Mouse (Mus musculus) left cerebral cortex, postnatal 10 days (tissue): ENCODE measurements around the gene Ankfy1. TPM values are rescaled to one million over a fixed set of nuclear protein-coding genes. Genes with fewer than 3 reads are reported as not detected.
A peak's percentile ranks its signal among the peaks of the same experiment; 100 is the strongest.

Experiments used
- DNase-seq, 2 experiments: peaks; one replicate each; pipeline ENCODE4 v3.0.0; 2021 to 2022; ENCODE audit warnings: low spot score in 2 of 2, mixed read lengths in 1 of 2; ENCODE audit errors: extremely low spot score in 1 of 2
- intact Hi-C: fragments of 180-260 bp; cut with DNase I; formaldehyde crosslinking; loops from one replicate; pipeline ENCODE4 v1.15.1; 2025
- total RNA-seq, 2 experiments: library from RNA; stranded (reverse); gene quantifications; 2 replicates each; pipeline ENCODE4 v1.2.3; 2021

Gene Ankfy1
- 10 to 100 TPM; 39.7 to 44.2 TPM for total RNA-seq

DNA sequence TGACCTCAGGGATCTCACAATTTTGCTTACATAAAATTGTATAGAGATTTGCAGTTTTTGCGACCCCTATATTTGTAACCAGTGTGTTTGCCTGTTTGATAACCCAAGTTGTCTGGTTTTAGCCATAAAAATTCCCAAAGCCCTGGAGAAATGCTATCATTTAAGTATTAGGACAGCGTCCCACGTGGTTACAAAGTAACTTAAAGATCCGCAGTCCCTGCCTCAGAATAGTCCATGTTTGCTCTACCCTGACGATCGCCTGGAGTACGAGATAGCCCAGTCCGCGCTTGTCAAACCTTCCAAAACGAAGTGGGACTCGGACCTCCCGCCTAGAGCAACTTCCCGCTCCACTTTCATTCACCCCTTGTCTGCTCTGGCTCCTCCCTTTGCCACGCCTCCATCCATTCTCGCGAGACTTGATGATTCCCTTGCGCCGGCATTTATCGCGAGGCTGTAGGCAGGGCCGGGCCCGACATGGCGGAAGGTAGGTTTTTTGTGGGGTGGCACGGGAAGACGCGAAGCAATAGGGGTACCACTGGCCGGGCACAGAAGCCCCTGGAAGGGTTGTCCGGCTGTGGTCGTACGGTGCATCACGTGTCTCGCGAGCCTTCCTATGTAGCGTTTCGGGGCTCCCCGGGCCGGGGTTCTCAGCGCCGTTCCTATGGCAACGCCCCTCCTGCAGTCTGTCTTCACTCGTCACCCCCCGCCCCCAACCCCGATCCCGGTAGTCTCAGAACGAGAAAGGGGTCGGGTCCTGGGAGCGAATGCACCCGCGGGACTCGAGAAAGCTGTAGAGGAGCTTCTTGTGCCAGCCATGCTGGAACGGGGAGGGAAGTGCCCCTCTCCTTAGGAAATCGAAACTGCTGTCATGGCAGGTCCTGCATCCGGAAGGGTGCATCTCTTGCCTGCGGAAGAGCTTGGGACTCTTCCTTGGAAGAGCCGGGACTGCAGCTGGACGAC lies at the start of gene Ankfy1:
TSS of gene Ankfy1 (plus strand) at position 456 of the 960 bp plus-strand sequence.
- intact Hi-C loops = no loop called here

DNA sequence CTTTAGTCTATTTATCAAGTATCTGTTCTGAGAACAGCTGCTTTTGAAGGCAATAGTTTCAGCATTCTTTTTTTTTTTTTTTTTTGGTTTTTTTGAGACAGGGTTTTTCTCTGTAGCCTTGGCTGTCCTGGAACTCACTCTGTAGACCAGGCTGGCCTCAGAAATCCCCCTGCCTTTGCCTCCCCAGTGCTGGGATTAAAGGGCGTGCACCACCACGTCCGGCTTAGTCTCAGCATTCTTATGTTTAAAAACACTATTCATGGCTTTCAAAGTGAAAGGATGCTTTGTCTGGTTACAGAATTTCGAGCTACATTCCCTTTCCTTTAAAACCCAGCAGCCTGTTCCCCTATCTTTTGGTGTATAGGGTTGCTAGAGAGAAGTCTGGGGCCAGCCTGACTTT lies 47.1 kb upstream of the Ankfy1 start:
- intact Hi-C loops = no loop called here
- DNase-seq = no peak

More for the DNA sequence above, at the start of gene Ankfy1:
- peak; percentile 93 to 97 for DNase-seq

DNA sequence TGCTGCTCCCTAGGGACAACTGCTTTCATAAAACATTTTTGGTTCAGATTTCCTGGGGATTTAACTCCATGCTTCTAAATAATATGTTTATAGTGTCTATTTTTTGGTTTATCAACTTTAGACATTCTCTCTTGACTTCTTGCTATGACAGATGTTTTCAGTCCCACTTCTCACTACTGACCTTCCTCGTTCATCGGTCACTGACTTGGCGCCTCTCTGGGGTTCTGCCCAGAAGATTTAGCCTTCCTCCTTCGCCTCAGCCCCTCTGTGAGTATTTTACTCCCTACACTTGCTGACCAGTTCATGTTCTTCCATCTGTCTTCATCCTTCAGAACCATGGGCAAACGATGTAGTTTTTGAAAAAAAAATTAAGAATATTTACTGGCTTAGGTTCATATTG lies 44.4 kb upstream of the Ankfy1 start:
- intact Hi-C loops = no loop called here
- no peak for DNase-seq

DNA sequence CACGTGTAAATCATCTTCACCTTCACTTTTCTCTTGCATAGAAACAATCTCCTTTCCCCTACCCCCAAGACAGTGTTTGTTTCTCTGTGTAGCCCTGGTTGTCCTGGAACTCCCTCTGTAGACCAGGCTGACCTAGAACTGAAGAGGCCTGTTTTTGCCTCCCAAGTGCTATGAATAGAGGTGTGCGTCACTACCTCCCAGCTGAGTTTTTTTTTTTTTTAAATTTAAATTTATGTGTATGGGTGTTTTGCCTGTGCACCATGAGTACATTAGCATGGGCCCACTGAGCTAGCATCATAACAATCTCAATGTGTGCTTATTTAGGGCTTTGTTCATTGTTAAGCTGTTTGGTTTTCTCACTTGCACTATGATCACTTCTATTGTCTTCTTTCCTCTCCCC lies 39.5 kb upstream of the Ankfy1 start:
- intact Hi-C loops = no loop called here
- DNase-seq = no peak

DNA sequence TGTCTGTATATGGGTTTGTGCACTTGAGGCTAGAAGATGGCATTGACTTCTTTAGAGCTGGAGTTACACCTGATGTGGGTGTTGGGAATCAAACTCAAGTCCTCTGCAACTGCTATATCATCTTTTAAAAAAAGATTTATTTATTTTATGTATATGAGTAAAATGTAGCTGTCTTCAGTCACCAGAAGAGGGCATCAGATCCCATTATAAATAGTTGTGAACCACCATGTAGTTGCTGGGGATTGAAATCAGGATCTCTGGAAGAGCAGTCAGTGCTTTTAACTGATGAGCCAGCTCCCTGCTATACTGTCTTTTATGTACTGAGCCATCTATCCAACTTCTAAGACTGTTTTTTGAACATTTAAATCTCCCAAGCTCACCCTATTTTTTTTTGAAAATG lies 29.9 kb upstream of the Ankfy1 start:
- DNase-seq = no peak
- intact Hi-C loops = no loop called here

DNA sequence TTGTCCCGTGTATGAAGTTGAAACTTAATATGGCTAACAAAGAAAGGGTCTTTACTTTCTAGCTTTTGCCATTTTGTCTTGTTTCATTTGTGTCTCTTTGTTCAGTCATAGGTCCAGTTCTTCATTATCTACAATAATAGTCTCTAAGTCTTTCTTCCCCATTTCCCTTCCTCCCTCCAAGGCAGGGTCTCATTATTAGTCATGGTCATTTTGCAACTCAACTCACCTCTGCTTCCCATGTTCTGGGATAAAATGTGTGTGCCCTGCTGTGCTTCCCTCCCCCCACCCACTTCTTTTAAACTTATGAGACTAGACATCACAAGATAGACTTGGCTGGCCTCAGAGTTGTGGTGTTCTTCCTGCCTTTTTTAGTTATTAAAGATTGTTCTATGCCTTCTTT lies 29.4 kb upstream of the Ankfy1 start:
- no peak for DNase-seq
- intact Hi-C loops = no loop called here

DNA sequence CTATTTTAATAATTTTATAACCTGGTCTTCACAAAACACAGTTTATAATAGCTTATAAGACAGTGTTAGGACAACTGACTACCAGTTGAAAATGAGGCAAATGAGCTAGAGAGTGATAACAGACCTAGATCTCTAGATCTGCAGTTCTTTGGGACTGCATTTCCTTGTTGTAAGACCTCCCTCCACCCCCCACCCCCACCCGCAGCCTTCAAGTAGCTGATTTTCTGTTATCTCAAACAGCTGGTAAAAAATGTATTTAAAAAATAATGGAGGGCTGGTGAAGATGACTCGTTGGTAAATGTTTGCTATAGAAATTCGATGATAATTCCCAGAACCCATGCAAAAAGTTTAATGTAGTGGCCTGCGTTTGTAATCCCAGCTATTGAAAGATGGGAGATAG lies 25.2 kb upstream of the Ankfy1 start:
- DNase-seq = no peak
- intact Hi-C loops = no loop called here

DNA sequence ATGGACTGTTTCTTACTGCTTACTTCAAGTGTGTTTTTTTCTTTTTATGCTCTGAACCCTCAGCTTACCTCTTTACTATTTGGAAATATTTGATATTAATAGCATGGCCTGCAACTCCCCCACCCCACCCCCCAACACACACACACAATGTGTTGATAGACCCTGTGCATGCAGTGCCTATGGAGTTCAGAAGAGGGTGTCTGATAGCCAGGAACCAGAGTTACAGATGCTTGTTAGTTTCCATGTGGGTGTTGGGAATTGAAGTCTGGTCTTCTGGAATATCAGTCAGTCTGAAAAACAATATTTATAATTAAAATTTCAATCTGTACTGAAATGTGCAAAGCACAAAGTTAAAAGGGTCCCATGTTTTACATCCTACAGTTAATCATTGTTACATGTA lies 19.2 kb upstream of the Ankfy1 start:
- no peak for DNase-seq

DNA sequence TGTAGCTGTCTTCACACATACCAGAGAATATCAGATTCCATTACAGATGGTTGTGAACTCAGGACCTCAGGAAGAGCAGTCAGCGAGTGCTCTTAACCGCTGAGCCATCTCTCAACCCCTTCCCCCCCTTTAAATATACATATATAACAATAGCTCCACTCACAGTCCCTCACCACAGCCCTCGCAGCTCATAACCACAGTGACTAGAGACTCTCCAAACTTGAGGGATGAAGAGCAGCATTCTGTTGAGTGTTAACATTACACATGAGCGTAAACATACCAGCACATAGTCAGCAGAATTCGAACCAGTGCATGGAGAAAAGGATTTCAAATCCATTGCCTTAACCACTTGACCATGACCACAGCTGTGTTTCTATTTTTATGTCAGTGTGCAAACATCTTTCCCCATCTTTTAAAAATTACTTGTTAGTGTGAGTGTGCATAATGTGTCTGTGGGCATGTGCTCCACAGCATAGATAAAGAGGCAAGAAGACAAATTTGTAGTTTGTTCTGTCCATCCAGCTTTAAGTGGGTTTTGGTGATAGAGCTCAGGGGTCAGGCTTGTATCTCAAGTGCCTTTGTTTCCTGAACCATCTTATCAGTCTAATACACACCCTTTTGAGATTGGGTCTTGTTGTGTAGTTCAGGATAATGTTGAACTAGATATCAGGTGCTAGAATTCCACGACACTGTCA lies 18.4 kb upstream of the Ankfy1 start:
- intact Hi-C loops = no loop called here
- no peak for DNase-seq

More for the DNA sequence above, 19.2 kb upstream of the Ankfy1 start:
- intact Hi-C loops = no loop called here

DNA sequence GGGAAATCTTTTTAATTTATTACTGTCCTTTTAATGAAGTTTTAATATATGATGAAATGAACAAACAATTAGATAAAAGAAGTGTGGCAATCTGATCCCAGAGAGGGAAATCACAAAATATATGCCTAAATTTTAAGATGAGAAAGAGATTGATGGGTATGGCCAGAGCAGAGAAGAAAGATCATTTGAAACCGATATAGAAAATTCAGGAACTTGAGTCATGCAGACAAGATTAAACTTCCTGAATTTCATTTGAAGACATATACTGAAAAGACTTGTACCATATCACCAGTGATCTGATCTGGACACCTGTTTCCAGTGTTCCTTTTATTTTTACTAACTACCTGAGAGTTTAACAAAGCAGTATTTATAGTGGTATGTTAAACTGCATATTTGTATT lies 17.4 kb upstream of the Ankfy1 start:
- intact Hi-C loops = no loop called here
- DNase-seq = no peak

DNA sequence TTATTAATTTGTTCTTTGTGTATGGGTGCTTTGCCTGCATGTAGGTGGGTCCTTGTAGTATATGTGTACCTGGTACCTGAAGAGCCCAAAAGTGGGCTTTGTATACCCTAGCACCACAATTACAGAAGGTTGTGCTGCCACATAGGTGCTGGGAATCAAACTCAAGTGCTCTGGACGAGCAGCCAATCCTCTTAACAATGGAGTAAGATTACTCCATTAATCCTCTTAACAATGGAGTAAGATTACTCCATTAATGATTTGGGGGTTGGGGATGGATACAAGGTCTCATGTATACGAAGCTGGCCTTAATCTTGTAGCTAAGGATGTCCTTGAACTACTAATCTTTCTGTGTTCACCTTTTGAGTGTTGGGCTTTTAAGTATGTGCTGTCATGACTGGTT lies 14.5 kb upstream of the Ankfy1 start:
- intact Hi-C loops = no loop called here
- no peak for DNase-seq

DNA sequence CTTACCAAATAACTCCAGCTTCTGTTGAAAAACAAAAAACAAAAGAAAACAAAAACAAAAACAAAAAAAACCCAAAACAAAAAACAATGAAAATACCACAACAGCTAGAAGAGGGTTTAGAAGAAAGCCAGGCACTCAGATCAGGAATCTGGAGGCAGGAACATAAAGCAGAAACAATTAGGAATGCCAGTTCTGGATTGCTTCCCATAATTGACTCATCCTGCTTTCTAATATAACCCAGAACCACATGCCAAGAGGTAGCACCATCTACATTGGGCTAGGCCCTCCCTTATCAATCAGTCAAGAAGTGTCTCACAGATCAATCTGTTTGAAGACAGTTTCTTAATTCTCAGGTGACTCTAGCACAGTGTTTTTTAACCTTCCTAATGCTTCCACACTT lies 9.1 kb upstream of the Ankfy1 start:
- no peak for DNase-seq
- intact Hi-C loops = no loop called here

DNA sequence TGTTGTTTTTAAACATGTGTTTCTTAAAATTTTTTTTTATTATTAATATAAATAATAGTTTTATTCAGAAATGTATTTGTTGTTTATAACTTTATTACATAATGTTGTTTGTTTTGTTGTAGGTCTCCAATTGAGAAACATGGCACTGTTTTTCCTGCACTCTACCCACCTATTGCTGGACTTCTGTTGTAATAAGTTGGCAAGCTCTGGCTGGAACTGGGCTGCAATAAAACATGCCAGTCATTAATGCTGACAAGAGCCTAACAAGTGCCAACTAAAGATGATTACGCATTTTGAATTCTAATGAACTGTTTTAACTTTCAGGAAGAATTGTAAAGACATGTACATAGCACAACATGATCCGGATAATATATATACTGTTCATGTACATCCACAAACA lies 6.4 kb upstream of the Ankfy1 start:
- intact Hi-C loops = no loop called here
- no peak for DNase-seq

DNA sequence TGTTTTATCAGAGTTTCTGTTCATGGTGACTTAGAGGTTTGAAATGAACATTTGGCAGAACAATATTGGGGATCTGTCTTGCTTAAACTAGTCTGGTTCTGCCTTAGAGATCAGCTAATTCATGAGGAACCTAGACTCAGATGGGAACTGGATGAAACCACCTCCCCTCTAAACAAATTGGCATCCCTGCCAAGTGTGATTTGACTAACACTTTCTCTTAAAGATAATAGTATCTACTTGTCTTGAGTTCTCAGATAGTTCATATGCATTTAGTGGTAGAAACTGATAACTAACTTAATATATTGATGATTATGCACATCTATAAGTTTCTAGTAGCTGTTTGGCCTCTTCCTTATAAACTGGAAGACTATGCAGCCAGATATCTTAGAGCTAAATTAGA lies 3.1 kb upstream of the Ankfy1 start:
- no peak for DNase-seq
- intact Hi-C loops = no loop called here

DNA sequence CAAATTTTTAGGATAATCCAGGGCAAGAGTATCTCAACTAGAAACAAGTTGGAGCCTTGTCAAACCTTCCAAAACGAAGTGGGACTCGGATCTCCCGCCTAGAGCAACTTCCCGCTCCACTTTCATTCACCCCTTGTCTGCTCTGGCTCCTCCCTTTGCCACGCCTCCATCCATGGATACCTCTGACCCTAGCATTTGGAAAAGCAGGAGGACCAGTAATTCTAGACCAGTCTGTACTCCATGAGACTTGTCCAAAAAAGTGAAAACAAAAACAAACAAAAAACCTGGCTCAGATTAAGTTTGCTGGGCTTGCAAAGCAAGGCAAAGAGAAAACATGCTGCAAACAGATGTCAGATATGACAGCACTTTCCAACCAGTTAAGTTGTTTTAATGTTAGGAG lies 1.6 kb upstream of the Ankfy1 start:
- intact Hi-C loops = no loop called here
- peak in 1 of 2 experiments; percentile 30 for DNase-seq

DNA sequence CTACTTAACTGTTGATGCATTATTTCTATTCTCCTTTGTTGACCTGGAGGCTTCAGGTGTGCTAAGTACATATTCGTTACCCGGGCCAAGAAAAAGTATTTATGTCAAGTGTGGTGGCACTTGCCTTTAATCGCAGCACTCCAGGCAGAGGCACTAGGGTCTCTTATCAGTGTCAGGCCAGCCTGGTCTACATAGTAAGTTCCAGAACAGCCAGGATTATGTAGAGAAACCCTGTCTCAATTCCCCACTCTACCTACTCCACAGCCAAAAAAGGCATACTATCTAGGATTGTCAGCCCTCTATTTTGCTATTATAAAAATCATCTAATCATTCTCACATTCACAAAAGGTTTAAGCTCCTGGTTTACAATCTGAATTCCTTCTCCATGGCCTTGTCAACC lies 691 bp upstream of the Ankfy1 start:
- no peak for DNase-seq
- intact Hi-C loops = no loop called here

DNA sequence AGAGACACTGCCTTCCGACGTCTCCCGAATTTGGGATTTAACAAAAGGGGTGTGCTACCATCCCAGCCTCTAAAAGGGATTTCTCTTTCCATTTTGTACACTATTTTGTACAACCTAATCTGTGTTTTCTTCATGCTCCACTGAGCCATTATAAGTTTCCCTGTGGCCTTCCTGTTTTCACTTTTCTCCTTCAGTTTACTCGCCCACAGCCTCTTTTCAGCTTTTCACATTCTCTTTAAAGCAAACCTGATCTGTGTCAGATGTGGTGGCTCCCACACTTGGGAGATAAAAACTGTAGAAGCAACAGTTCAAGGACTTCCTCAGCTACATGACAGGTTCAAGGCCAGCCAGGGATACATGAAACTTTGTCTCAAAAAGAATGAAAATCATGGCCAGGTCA lies 2.5 kb downstream of the Ankfy1 start:
- intact Hi-C loops = no loop called here
- DNase-seq = no peak

DNA sequence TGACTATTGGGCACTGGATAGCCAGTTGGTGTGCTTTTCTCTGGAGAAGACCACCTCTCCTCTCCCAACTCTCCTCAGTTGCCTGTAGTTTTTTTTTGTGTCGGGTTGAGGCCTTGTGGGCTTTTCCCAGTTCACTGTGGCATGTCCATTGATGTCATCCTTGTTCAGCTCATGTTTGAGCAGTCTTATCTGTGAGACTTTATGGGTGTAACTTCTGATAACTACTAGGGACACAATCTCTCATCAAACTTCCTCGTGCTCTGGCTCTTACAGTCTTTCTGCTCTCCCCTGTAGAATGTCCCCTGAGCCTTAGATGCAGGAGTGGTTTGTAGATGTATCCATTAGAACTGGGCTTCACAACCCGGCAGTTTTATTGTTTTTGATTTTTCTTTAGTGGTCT lies 5.2 kb downstream of the Ankfy1 start:
- intact Hi-C loops = no loop called here
- DNase-seq = no peak

DNA sequence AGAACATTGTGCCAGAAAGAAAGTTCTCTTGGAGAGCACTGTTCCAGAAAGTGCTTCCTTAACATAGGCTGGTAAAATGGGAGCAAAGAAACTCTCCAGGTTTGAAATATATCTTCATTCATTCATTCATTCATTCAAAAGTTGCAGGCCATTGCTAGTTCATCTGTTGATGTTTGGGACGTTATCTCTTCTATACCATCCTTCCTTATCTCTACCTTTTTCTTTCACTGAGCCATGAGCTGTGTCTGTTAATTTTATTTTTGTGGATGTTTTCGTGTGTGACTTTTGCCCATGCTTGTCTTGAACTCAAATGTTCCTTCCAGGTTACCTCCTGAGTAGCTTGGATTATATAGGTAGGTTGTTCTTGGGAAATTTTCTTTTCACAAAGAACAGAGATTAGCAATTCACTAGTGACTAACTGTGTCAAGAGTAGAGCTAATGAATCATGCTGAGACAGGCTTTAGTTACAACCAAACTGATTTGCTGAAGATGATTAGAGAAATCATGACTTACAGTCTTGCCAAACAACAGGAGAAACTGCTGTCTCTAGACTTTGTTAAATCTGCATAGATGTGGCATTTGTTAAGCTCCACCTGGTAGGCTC lies 6.7 kb downstream of the Ankfy1 start:
- intact Hi-C loops = no loop called here
- DNase-seq = no peak

DNA sequence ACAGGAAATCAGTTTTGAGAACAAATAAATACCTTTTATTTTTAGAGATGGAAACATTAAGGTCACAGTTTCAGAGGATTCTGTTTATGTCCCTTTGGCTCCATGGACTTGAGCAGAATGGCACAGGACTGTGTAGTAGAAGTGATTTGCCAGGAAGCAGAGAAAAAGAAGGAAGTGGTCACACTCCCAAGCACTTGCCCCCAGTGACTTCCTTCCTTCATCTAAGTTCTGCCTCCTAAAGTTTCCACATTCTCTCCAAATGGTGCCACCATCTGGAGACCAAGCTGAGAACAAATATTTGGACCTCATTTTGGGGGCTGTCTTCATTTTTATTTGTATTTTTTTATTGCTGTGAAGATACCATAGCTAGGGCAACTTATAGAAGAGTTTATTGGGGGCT lies 7.5 kb downstream of the Ankfy1 start:
- no peak for DNase-seq
- intact Hi-C loops = no loop called here
